Mouse (Mus musculus) hematopoietic stem cell, adult 5-6 weeks (primary cell): Measurements from ENCODE around the gene Nedd4. TPM values are rescaled to one million over a fixed set of nuclear protein-coding genes. Genes with fewer than 3 reads are reported as not detected.
A peak's percentile ranks its signal among the peaks of the same experiment; 100 is the strongest.

Source experiments
- ATAC-seq, 2 experiments: fragments of 125-278 bp in 1 of 2; replicated peaks in 1 of 2; 2 replicates each; pipeline ENCODE4 v1.8.0; 2016 to 2017; ENCODE audit warnings: inconsistent platforms in 2 of 2, mild to moderate bottlenecking in 2 of 2, moderate number of reproducible peaks in 2 of 2, low read depth in 1 of 2, moderate TSS enrichment in 1 of 2; ENCODE audit not compliant: low FRiP score in 2 of 2, poor library complexity in 2 of 2, severe bottlenecking in 2 of 2, insufficient read depth in 1 of 2, low TSS enrichment in 1 of 2
- total RNA-seq: library from RNA; stranded (forward); fragments of 172-1452, 232-1000 nt; gene quantifications from 2 replicates; pipeline ENCODE4 v1.2.3, GENCODE M21; 2017

The Nedd4 gene
- total RNA-seq, 1 experiment from 2014 or later = 419 TPM

GRCm38 (mm10) chr9:72797136-72797621 lies 135.0 kb downstream of the Nedd4 start:
- ATAC-seq = peak; percentile 46 to 75; a peak in 3 of 4 replicates

Other genes starting within 250 kb of the Nedd4 start
- 65.7 and 134 TPM in 2 replicates for gene Mns1, start 224.3 kb upstream of the Nedd4 start, total RNA-seq
- 45.7 and 71.1 TPM in 2 replicates for gene Tex9, start 170.1 kb upstream of the Nedd4 start, total RNA-seq
- 38.4 and 43.1 TPM in 2 replicates for gene Rfx7, start 130.1 kb upstream of the Nedd4 start, total RNA-seq
- gene Prtg, start 144.5 kb downstream of the Nedd4 start, total RNA-seq = not detected in 2 replicates